Mouse (Mus musculus) limb, embryonic 14.5 days (tissue): ENCODE data around the gene Fcho1. TPM values are rescaled to one million over a fixed set of nuclear protein-coding genes. Genes with fewer than 3 reads are reported as not detected.
"Not testable (repeated sequence)": the region's sequence is repeated elsewhere in the genome, so short reads cannot be mapped to it uniquely, and the experiment has no call there.

Source experiments
- ATAC-seq: fragments of 200-750 bp; cut with Nextera tagmentation; 2 replicates; pipeline ENCODE4 v1.8.0; 2017; ENCODE audit warnings: low read depth, moderate number of reproducible peaks, moderate TSS enrichment; ENCODE audit not compliant: low FRiP score
- DNase-seq: peaks from one replicate; pipeline ENCODE4 v3.0.0-alpha.2; 2015; ENCODE audit warnings: low spot score
- H3K27ac ChIP-seq: fragments of 300-500 bp; sonication (generic); replicated peaks from 2 replicates; pipeline ENCODE4 v1.5.1; 2014; ENCODE audit warnings: low read depth, mild to moderate bottlenecking, low read length, moderate library complexity, mixed read lengths
- H3K27me3 ChIP-seq: fragments of 300-500 bp; sonication (generic); 2 replicates; pipeline ENCODE4 v1.6.1; 2014; ENCODE audit warnings: low read length, mixed read lengths; ENCODE audit not compliant: control insufficient read depth, insufficient read depth
- H3K36me3 ChIP-seq: fragments of 300-500 bp; sonication (generic); 2 replicates; pipeline ENCODE4 v1.6.1; 2014; ENCODE audit warnings: mild to moderate bottlenecking, low read length, moderate library complexity, mixed read lengths; ENCODE audit not compliant: control insufficient read depth, insufficient read depth
- H3K4me1 ChIP-seq: fragments of 300-500 bp; sonication (generic); 2 replicates; pipeline ENCODE4 v1.6.1; 2014; ENCODE audit warnings: antibody characterized with exemption, low read length, mixed read lengths; ENCODE audit not compliant: control insufficient read depth, insufficient read depth
- H3K4me2 ChIP-seq: fragments of 300-500 bp; sonication (generic); replicated peaks from 2 replicates; pipeline ENCODE4 v1.6.1; 2014; ENCODE audit warnings: low read depth, mild to moderate bottlenecking, low read length, moderate library complexity; ENCODE audit not compliant: severe bottlenecking
- H3K4me3 ChIP-seq: fragments of 300-500 bp; sonication (generic); replicated peaks from 2 replicates; pipeline ENCODE4 v1.5.1; 2014; ENCODE audit warnings: low read length
- H3K9ac ChIP-seq: fragments of 300-500 bp; sonication (generic); 2 replicates; pipeline ENCODE4 v1.6.1; 2014; ENCODE audit warnings: mild to moderate bottlenecking, low read depth, low read length, moderate library complexity; ENCODE audit not compliant: severe bottlenecking
- H3K9me3 ChIP-seq: fragments of 300-500 bp; sonication (generic); 2 replicates; pipeline ENCODE4 v1.6.1; 2016; ENCODE audit warnings: low read length; ENCODE audit not compliant: control insufficient read depth
- POLR2A ChIP-seq: fragments of 200-500 bp; IDR thresholded peaks from 2 replicates; pipeline ENCODE4 v1.8.0; 2012; ENCODE audit warnings: inconsistent platforms, mild to moderate bottlenecking, moderate library complexity, borderline replicate concordance; ENCODE audit not compliant: insufficient read depth, insufficient read length; ENCODE audit errors: extremely low read depth
- WGBS: fragments of 180-500 bp; shearing (Covaris S2); extraction: QIAGEN DNeasy Blood & Tissue Kit; methylation state at CpG from one replicate; pipeline ENCODE4 v1.1.7; 2014; 5-methylcytosine and 5-hydroxymethylcytosine counted together
- polyA plus RNA-seq, 2 experiments: library from polyadenylated mRNA; depleted of rRNA in 1 of 2; stranded (reverse) in 1 of 2; unstranded in 1 of 2; fragments of >200 nt; fragmentation: Nextera tagmentation in 1 of 2; extraction: Ambion mirVana in 1 of 2; gene quantifications; 2 replicates each; pipeline versions ENCODE4 v1.2.1 to v1.2.3; 2012 to 2014

The Fcho1 gene
- 10.4 and 11.0 TPM in 2 replicates for polyA plus RNA-seq (2012; rRNA removed)
- 3.3 and 3.6 TPM in 2 replicates for polyA plus RNA-seq (2014; fragmentation: Nextera tagmentation; extraction: Ambion mirVana)

DNA sequence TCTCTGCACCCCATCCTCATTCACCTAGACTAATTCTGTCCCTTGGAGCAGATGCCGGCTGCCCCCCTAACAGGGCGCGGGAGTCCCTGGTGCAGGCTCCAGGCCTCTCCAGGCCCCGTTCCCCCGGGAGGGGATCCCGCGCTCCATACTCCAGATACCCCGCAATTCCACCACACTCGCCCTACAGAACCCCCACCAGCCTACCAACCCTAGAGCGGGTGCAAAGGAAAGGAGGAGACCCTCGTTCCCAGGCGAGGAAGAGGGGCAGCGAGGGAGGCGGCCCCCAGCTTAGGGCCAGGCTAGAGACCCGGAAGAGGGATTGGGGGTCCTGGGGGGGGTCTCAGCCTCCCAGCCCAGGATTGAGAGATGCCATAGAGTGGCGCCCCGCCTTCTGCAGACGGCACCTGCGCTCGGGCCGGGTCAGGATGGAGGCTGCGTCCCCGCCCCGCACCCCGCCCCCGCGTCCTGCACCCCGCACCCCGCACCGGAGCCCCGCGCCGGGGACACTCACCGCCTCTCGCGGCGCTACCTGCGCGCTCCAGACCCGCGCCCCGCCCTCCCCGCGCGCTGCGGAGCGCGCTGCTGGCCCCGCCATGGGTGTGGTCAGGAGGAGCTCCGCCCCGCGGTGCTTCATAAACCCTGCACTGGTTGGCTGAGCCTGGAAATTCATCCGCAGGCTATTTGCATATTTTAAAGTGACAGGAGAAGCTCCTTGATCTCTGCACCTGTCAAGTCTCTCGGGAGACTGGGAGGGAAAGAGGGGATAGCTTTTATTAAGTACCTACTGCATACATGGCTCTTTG lies at the start of gene Fcho1:
TSS of gene Fcho1 (minus strand) at position 595 of the 803 bp plus-strand sequence.
- ATAC-seq, result peak; percentile 80
- no peak within 1 kb of the TSS for H3K27ac ChIP-seq
- H3K9ac ChIP-seq, result peak within 1 kb of the TSS; percentile 52
- H3K9me3 ChIP-seq, result no peaks in the 10 kb centered on the region
- TF ChIP-seq POLR2A, result no peak
- H3K27me3 ChIP-seq, result peaks cover 22% of the 10 kb centered on the region
- H3K4me2 ChIP-seq, result peak within 1 kb of the TSS; percentile 86
- no peaks in the 10 kb centered on the region for H3K36me3 ChIP-seq
- peaks cover 13% of the 10 kb centered on the region; the same call in 1 of the 2 replicates for H3K4me1 ChIP-seq
- under 1% methylated on average over 34 of the region's 54 CpGs for WGBS
- peak within 1 kb of the TSS; percentile 56 for H3K4me3 ChIP-seq
- DNase-seq, result peak; percentile 85

DNA sequence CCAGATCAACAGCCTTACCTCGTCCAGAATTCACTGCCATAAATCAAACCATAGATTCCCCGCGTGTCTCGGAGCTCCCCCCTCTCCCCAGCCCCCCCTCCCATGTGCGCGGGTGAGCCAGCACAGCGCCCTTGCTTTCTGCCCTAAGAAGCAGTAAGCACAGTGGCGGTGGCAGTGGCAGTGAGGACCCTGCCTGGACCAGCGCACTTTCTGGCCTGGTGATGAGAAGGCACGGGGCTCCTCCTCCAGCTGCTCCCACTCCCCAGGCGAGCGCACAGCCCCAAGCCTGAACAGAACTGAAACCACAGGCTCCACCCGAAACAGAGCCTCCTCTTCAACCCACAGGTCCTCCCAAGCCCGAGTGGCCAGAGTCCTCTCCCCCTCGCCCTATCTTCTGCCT lies 45.8 kb upstream of the Fcho1 start:
- H3K36me3 ChIP-seq, result no peaks in the 10 kb centered on the region
- WGBS, result 90% methylated on average over 13 of the region's 15 CpGs
- H3K4me2 ChIP-seq, result no peak overlapping the region
- no peaks in the 10 kb centered on the region for H3K27me3 ChIP-seq
- no peak overlapping the region for H3K4me3 ChIP-seq
- no peak for DNase-seq
- no peak for TF ChIP-seq POLR2A
- H3K4me1 ChIP-seq, result no peaks in the 10 kb centered on the region
- ATAC-seq, result no peak
- H3K27ac ChIP-seq, result no peak overlapping the region
- 0 out of 2 replicates have a peak, but pooled peaks cover 8% of the 10 kb centered on the region for H3K9me3 ChIP-seq
- H3K9ac ChIP-seq, result no peak overlapping the region

DNA sequence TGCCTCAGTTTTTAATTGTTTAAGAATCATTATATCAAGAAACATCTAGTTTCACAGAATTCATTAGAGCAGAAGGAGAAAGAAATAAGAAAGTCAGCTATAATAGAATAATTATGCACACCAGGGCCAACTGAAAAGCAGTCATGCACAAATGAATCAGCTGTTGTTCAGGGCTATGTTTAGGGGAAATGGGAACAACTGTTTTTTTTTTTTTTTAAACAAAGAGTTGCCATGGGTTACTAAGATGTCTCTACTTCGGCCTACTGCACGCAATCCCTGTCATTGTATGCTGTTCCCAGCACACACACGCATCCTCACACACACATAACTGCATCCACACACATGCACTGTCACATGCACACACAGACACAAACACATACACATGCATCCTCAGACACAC lies 33.3 kb upstream of the Fcho1 start:
- no peak overlapping the region for H3K9ac ChIP-seq
- 96% methylated on average over 3 of the region's 3 CpGs for WGBS
- DNase-seq (no peak), ATAC-seq (no peak)
- no peak overlapping the region for H3K4me3 ChIP-seq
- no peaks in the 10 kb centered on the region for H3K9me3 ChIP-seq
- H3K36me3 ChIP-seq, result no peaks in the 10 kb centered on the region
- no peak overlapping the region for H3K27ac ChIP-seq
- no peaks in the 10 kb centered on the region for H3K4me1 ChIP-seq
- H3K27me3 ChIP-seq, result no peaks in the 10 kb centered on the region
- H3K4me2 ChIP-seq, result no peak overlapping the region
- no peak for TF ChIP-seq POLR2A

DNA sequence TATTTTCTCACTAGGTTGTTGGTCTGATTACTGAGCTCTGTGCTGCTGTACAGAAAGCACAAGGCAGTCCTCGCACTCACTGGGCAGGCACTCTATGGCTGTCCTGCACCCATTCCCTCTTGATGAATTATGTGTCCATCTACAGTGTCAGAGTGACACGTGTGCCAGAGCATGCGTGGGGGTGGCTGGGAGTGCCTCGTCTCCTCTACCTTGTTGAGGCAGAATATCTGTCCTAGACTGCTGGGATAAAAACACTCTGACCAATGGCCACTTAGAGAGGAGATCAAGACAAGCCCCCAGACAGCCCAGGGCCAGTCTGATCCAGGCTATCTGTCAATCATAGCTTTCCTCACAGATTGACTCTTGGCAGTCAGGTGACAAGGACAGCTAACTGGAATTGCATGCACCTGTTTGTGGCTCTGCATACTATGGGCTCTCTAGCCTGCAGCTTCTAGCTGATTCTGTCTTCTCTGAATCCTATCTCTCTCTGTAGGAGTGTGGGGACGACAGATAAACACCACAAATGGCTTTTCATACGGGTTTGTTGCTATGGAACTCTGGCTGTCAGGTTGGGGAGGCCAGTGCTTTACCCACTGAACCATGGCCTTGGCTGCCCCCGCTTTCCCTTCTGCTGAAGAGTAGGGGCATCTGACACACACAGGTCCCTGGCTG lies 27.5 kb upstream of the Fcho1 start:
- not testable (repeated sequence) for H3K27me3 ChIP-seq, ATAC-seq, H3K4me3 ChIP-seq, H3K9me3 ChIP-seq, H3K36me3 ChIP-seq, H3K4me2 ChIP-seq, DNase-seq, H3K9ac ChIP-seq, H3K4me1 ChIP-seq, H3K27ac ChIP-seq
- WGBS, result 74% methylated on average over 7 of the region's 7 CpGs

DNA sequence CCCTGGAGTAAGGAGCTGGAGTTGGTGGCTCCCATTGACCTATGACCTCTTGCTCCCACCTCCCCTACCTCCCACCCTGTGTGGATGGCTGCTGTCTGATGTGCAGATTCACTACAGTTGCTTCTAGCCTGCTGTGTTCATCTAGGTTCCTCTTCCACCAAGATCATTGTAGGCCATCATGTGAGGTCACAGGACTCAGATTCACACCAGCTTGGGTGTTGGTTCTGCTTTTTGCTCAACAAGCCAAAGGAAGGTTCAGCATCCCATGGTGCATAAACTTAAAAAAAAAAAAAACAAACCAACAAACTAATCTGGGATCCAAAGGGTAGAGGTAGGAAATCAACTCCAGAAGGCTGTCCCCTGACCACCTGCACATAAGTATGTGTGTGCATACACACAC lies 26.7 kb upstream of the Fcho1 start:
- not testable (repeated sequence) for ATAC-seq, H3K4me3 ChIP-seq, H3K36me3 ChIP-seq, H3K4me2 ChIP-seq, DNase-seq, H3K9me3 ChIP-seq, H3K9ac ChIP-seq, H3K4me1 ChIP-seq, H3K27ac ChIP-seq, H3K27me3 ChIP-seq

GRCm38 (mm10) chr8:71751337-71751886 lies 25.9 kb upstream of the Fcho1 start:
- WGBS, result 58% methylated on average over 2 of the region's 2 CpGs
- ATAC-seq, H3K4me3 ChIP-seq: not testable (repeated sequence)

DNA sequence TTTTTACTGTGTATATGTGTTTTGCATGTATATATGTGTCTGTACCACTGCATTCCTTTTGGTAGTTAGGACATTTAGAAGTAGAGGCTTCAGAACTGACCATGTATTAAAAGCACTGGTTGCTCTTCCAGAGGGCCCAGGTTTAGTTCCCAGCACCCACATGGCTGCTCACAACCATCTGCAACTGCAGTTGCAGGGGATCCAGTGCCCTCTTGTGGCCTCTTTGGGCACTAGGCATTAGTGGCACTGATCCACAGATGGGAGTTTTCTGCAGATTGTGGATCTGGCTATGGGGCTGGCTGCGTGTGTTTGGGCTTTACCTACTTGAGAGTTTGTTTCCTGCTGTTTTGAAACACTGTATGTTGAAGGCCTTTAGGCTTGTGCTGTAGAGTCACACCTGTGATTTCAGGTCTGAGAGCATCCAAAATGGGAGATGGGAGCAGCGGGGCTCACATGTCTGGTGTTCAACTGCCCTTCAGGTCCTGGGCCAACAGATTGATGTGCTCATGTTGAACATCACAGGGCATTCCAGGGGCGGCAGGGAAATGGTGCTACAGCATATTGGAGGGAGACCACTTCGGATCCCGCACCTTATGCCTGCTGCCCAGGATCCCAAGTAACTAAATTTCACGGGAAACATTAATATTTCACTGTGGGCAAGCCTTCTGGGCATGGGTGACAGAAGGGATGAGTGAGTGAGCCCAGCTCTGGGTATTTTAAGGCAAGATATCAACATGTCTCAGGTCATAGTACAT lies 24.0 kb upstream of the Fcho1 start:
- not testable (repeated sequence) for H3K36me3 ChIP-seq, H3K9ac ChIP-seq, H3K4me2 ChIP-seq, H3K9me3 ChIP-seq, ATAC-seq, H3K27ac ChIP-seq, DNase-seq, H3K27me3 ChIP-seq, H3K4me3 ChIP-seq, H3K4me1 ChIP-seq
- 82% methylated on average over 5 of the region's 6 CpGs for WGBS

More at GRCm38 (mm10) chr8:71751337-71751886, 25.9 kb upstream of the Fcho1 start:
- not testable (repeated sequence) for H3K4me2 ChIP-seq, H3K36me3 ChIP-seq, H3K4me1 ChIP-seq, H3K27ac ChIP-seq, H3K9ac ChIP-seq, H3K27me3 ChIP-seq, DNase-seq, H3K9me3 ChIP-seq
